Mouse (Mus musculus) forebrain, postnatal 0 days (tissue): ENCODE results near the gene Uri1. TPM values are rescaled to one million over a fixed set of nuclear protein-coding genes. Genes with fewer than 3 reads are reported as not detected.

Source experiments
- ATAC-seq: fragments of 200-750 bp; cut with Nextera tagmentation; 2 replicates; pipeline ENCODE4 v1.8.0; 2017; ENCODE audit warnings: mild to moderate bottlenecking, moderate library complexity
- DNase-seq: peaks from one replicate; pipeline ENCODE4 v3.0.0-alpha.2; 2015
- H3K27ac ChIP-seq: fragments of 300-500 bp; sonication (generic); 2 replicates; pipeline ENCODE4 v1.5.1; 2014; ENCODE audit warnings: low read depth, mild to moderate bottlenecking, antibody characterized with exemption, low read length, moderate library complexity, mixed read lengths
- H3K27me3 ChIP-seq: fragments of 300-500 bp; sonication (generic); 2 replicates; pipeline ENCODE4 v1.6.1; 2014; ENCODE audit warnings: mild to moderate bottlenecking, low read length, mixed read lengths; ENCODE audit not compliant: insufficient read depth
- H3K36me3 ChIP-seq: fragments of 300-500 bp; sonication (generic); 2 replicates; pipeline ENCODE4 v1.6.1; 2014; ENCODE audit warnings: mild to moderate bottlenecking, moderate library complexity; ENCODE audit not compliant: insufficient read depth
- H3K4me1 ChIP-seq: fragments of 300-500 bp; sonication (generic); 2 replicates; pipeline ENCODE4 v1.6.1; 2014; ENCODE audit warnings: antibody characterized with exemption; ENCODE audit not compliant: insufficient read depth
- H3K4me2 ChIP-seq: fragments of 300-500 bp; sonication (generic); 2 replicates; pipeline ENCODE4 v1.6.1; 2014; ENCODE audit warnings: low read depth, mild to moderate bottlenecking, moderate library complexity
- H3K4me3 ChIP-seq: fragments of 300-500 bp; sonication (generic); 2 replicates; pipeline ENCODE4 v1.5.1; 2014; ENCODE audit warnings: low read depth, low read length, mixed read lengths
- H3K9ac ChIP-seq: fragments of 300-500 bp; sonication (generic); 2 replicates; pipeline ENCODE4 v1.6.1; 2014; ENCODE audit warnings: mild to moderate bottlenecking
- H3K9me3 ChIP-seq: fragments of 300-500 bp; sonication (generic); 2 replicates; pipeline ENCODE4 v1.6.1; 2016; ENCODE audit warnings: low read length
- CTCF ChIP-seq: sonication (generic); IDR thresholded peaks from 2 replicates; pipeline ENCODE4 v1.5.1; 2016; ENCODE audit warnings: antibody characterized with exemption, control low read depth, low read depth
- WGBS: fragments of 180-500 bp; shearing (Covaris S2); extraction: QIAGEN DNeasy Blood & Tissue Kit; methylation state at CpG from one replicate; pipeline ENCODE4 v1.1.7; 2014; 5-methylcytosine and 5-hydroxymethylcytosine counted together
- polyA plus RNA-seq: library from polyadenylated mRNA; unstranded; fragments of >200 nt; fragmentation: Nextera tagmentation; extraction: Ambion mirVana; gene quantifications from 2 replicates; pipeline ENCODE4 v1.2.1, GENCODE M21; 2015
- total RNA-seq: library from RNA; depleted of rRNA; stranded (reverse); fragments of >200 nt; gene quantifications from 2 replicates; pipeline ENCODE4 v1.2.3, GENCODE M21; 2014; rRNA removed

Gene Uri1
- total RNA-seq (43.6 and 49.4 TPM in 2 replicates), polyA plus RNA-seq (35.9 and 39.0 TPM in 2 replicates)

- Histone ChIP-seq H3K4me2 (no peak within 1 kb of the TSS), H3K9me3 (no peaks in the 10 kb centered on the region), H3K4me3 (no peak within 1 kb of the TSS), H3K36me3 (no peaks in the 10 kb centered on the region), H3K27ac (no peak within 1 kb of the TSS), H3K4me1 (no peaks in the 10 kb centered on the region), H3K9ac (no peak within 1 kb of the TSS), H3K27me3 (no peaks in the 10 kb centered on the region)
- DNase-seq (no peak), ATAC-seq (no peak)
- no peak for TF ChIP-seq CTCF
- 89% methylated on average over 8 of the region's 8 CpGs for WGBS
These were observed at the start of gene Uri1 for GRCm38 (mm10) chr7:38023451-38023850. Uri1 (minus strand) TSS chr7:38023551.

- H3K27ac ChIP-seq = no peak overlapping the region
- no peak overlapping the region for H3K9ac ChIP-seq
- no peak for DNase-seq
- WGBS = 76% methylated on average over 5 of the region's 5 CpGs
- H3K4me1 ChIP-seq = no peaks in the 10 kb centered on the region
- H3K4me2 ChIP-seq = no peak overlapping the region
- no peak overlapping the region for H3K4me3 ChIP-seq
- H3K36me3 ChIP-seq = no peaks in the 10 kb centered on the region
- no peaks in the 10 kb centered on the region for H3K9me3 ChIP-seq
- ATAC-seq = no peak
- H3K27me3 ChIP-seq = peaks cover 9% of the 10 kb centered on the region; the same call in 1 of the 2 replicates
- TF ChIP-seq CTCF = no peak
These were observed 47.7 kb upstream of the Uri1 start for GRCm38 (mm10) chr7:38071065-38071464.

- no peak overlapping the region for H3K4me3 ChIP-seq
- peaks cover 8% of the 10 kb centered on the region; the same call in 1 of the 2 replicates for H3K27me3 ChIP-seq
- TF ChIP-seq CTCF = no peak
- H3K27ac ChIP-seq = no peak overlapping the region
- ATAC-seq = no peak
- no peak overlapping the region for H3K9ac ChIP-seq
- DNase-seq = no peak
- H3K9me3 ChIP-seq = no peaks in the 10 kb centered on the region
- no peaks in the 10 kb centered on the region for H3K36me3 ChIP-seq
- H3K4me2 ChIP-seq = no peak overlapping the region
- no peaks in the 10 kb centered on the region for H3K4me1 ChIP-seq
- 38% methylated on average over 2 of the region's 2 CpGs for WGBS
These were observed 47.3 kb upstream of the Uri1 start for GRCm38 (mm10) chr7:38070663-38071062.

GRCm38 (mm10) chr7:38064431-38064830, 41.1 kb upstream of the Uri1 start:
- no peak for TF ChIP-seq CTCF
- 60% methylated on average over 4 of the region's 4 CpGs for WGBS
- Histone ChIP-seq H3K4me1 (no peaks in the 10 kb centered on the region), H3K27ac (no peak overlapping the region), H3K4me2 (no peak overlapping the region), H3K4me3 (no peak overlapping the region), H3K27me3 (no peaks in the 10 kb centered on the region), H3K9ac (no peak overlapping the region), H3K9me3 (no peaks in the 10 kb centered on the region), H3K36me3 (no peaks in the 10 kb centered on the region)
- DNase-seq (no peak), ATAC-seq (no peak)

- DNase-seq (peak; percentile 93), ATAC-seq (peak; percentile 91)
- TF ChIP-seq CTCF = peak; percentile 95
- Histone ChIP-seq H3K4me2 (peak overlapping the region; percentile 83), H3K9ac (peak overlapping the region; percentile 65), H3K36me3 (no peaks in the 10 kb centered on the region), H3K9me3 (no peaks in the 10 kb centered on the region), H3K4me1 (no peaks in the 10 kb centered on the region), H3K4me3 (peak overlapping the region; percentile 58), H3K27ac (peak overlapping the region; percentile 60; the same call in 1 of the 2 replicates), H3K27me3 (no peaks in the 10 kb centered on the region; the same call in 1 of the 2 replicates)
- WGBS = 2% methylated on average over 56 of the region's 57 CpGs
These were observed 38.0 kb upstream of the Uri1 start for GRCm38 (mm10) chr7:38061060-38061970.

- no peak for DNase-seq
- ATAC-seq = no peak
- H3K27me3 ChIP-seq = no peaks in the 10 kb centered on the region; the same call in 1 of the 2 replicates
- no peak for TF ChIP-seq CTCF
- no peak overlapping the region for H3K4me3 ChIP-seq
- H3K36me3 ChIP-seq = no peaks in the 10 kb centered on the region
- WGBS = 78% methylated on average over 8 of the region's 8 CpGs
- H3K9ac ChIP-seq = no peak overlapping the region
- H3K9me3 ChIP-seq = no peaks in the 10 kb centered on the region
- no peak overlapping the region for H3K27ac ChIP-seq
- H3K4me2 ChIP-seq = no peak overlapping the region
- no peaks in the 10 kb centered on the region for H3K4me1 ChIP-seq
These were observed 36.4 kb upstream of the Uri1 start for GRCm38 (mm10) chr7:38059636-38060330.

GRCm38 (mm10) chr7:38059096-38059495, 35.7 kb upstream of the Uri1 start:
- Histone ChIP-seq H3K4me1 (no peaks in the 10 kb centered on the region), H3K4me3 (no peak overlapping the region), H3K4me2 (no peak overlapping the region), H3K27me3 (no peaks in the 10 kb centered on the region; the same call in 1 of the 2 replicates), H3K9ac (no peak overlapping the region), H3K27ac (no peak overlapping the region), H3K9me3 (no peaks in the 10 kb centered on the region), H3K36me3 (no peaks in the 10 kb centered on the region)
- DNase-seq = no peak
- ATAC-seq = no peak
- no peak for TF ChIP-seq CTCF
- 63% methylated on average over 7 of the region's 7 CpGs for WGBS
